18 mouse cellular contexts compared by ENCODE assay signal in the genomic region with DNA sequence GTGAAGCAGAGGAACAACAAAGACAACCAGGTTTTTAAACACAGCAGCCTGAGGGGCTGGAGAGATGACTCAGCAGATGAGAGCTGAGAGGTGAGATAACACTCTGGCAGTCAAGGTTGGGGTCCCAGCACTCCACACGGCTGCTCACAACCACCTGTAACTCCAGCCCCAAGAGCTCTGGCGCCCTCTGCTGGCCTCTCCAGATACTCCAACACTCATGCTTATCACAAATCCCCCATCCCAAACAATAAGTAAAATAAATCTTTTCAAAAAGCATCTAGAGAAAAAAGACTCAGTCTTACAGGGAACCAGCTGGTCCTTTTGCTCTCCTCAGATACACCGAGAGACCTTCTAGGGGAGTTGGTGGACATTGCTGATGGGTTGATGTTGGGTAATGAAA. TPM values are rescaled to one million over a fixed set of nuclear protein-coding genes. Genes with fewer than 3 reads are reported as not detected.
DNase-seq lines count a peak whose midpoint lies in the region; ATAC-seq and TF ChIP-seq lines count a peak whose summit lies in the region.
"Had no signal": no experiment of that assay in that cellular context is flagged by ENCODE, and none has a peak within 500 bp of the region (broad histone marks: within the 10 kb centered on the region; RNA-seq: fewer than 3 reads in every experiment).

No protein-coding gene starts in this region.

- TF ChIP-seq CTCF in hindbrain, postnatal 0 days (IDR thresholded peaks at IDR 0.05; ENCODE audit: low read depth), result peak; percentile 19; the same call in 1 of the 2 replicates
- peak; percentile 20; the same call in 1 of the 2 replicates for TF ChIP-seq CTCF in lung, embryonic 14.5 days (IDR thresholded peaks at IDR 0.05; ENCODE audit: low read depth)
- TF ChIP-seq CTCF in ES-Bruce4 (IDR thresholded peaks at IDR 0.05; ENCODE audit: low read depth, low read length), result peak; percentile 51
- peak; percentile 47; the same call in 1 of the 2 replicates for TF ChIP-seq CTCF in small intestine, adult 2 months (IDR thresholded peaks at IDR 0.05; ENCODE audit: extremely low read depth, insufficient read length, insufficient replicate concordance, low read depth, low read length)

- H3K4me2 ChIP-seq in hindbrain, postnatal 0 days (ENCODE audit: low read depth, low read length), result no peak overlapping the region
- no peak overlapping the region for H3K4me2 ChIP-seq in hindbrain, embryonic 12.5 days (replicated peaks)
- no peak overlapping the region for H3K4me2 ChIP-seq in lung, embryonic 14.5 days
- H3K4me2 ChIP-seq: heart, embryonic 15.5 days; hindbrain, embryonic 13.5 days had no signal

- H3K9ac ChIP-seq in hindbrain, postnatal 0 days (replicated peaks; ENCODE audit: low read length), result no peak overlapping the region
- H3K9ac ChIP-seq in hindbrain, embryonic 12.5 days, result no peak overlapping the region
- H3K9ac ChIP-seq in lung, embryonic 14.5 days, result no peak overlapping the region
- H3K9ac ChIP-seq in ES-Bruce4 (ENCODE audit: low read depth, poor library complexity, severe bottlenecking), result no peak overlapping the region
- H3K9ac ChIP-seq: heart, embryonic 15.5 days; hindbrain, embryonic 13.5 days had no signal

- H3K9me3 ChIP-seq in hindbrain, postnatal 0 days (ENCODE audit: low read length), result no peaks in the 10 kb centered on the region
- no peaks in the 10 kb centered on the region for H3K9me3 ChIP-seq in hindbrain, embryonic 12.5 days (replicated peaks)
- H3K9me3 ChIP-seq in lung, embryonic 14.5 days (ENCODE audit: low read depth, low read length), result no peaks in the 10 kb centered on the region
- H3K9me3 ChIP-seq in ES-Bruce4 (replicated peaks; ENCODE audit: control insufficient read depth, insufficient read depth, low read length, poor library complexity, severe bottlenecking), result no peaks in the 10 kb centered on the region
- H3K9me3 ChIP-seq: embryonic facial prominence, embryonic 10.5 days; hindbrain, embryonic 13.5 days; limb, embryonic 10.5 days had no signal

- no peaks in the 10 kb centered on the region for H3K27me3 ChIP-seq in hindbrain, postnatal 0 days (ENCODE audit: insufficient read depth, low read length)
- H3K27me3 ChIP-seq in hindbrain, embryonic 12.5 days, result no peaks in the 10 kb centered on the region
- no peaks in the 10 kb centered on the region for H3K27me3 ChIP-seq in lung, embryonic 14.5 days (ENCODE audit: insufficient read depth, low read length)
- no peaks in the 10 kb centered on the region for H3K27me3 ChIP-seq in ES-Bruce4 (ENCODE audit: control insufficient read depth, insufficient read depth, low read length, poor library complexity, severe bottlenecking)
- H3K27me3 ChIP-seq in small intestine, adult 2 months (ENCODE audit: control insufficient read depth, insufficient read depth, low read length), result no peaks in the 10 kb centered on the region
- H3K27me3 ChIP-seq: heart, embryonic 15.5 days; hindbrain, embryonic 13.5 days had no signal

- no peak for TF ChIP-seq EP300 in ES-Bruce4 (IDR thresholded peaks at IDR 0.05; ENCODE audit: insufficient read depth, low read depth, low read length)

- WGBS in hindbrain, postnatal 0 days, result 83% methylated on average over 3 of the region's 3 CpGs
- WGBS in hindbrain, embryonic 12.5 days, result 80% methylated on average over 3 of the region's 3 CpGs
- 73% methylated on average over 3 of the region's 3 CpGs for WGBS in lung, embryonic 14.5 days
- 83% methylated on average over 3 of the region's 3 CpGs for WGBS in small intestine, adult 2 months

- ATAC-seq in hindbrain, postnatal 0 days, result no peak
- ATAC-seq in hindbrain, embryonic 12.5 days (ENCODE audit: low FRiP score), result no peak
- ATAC-seq in lung, embryonic 14.5 days (ENCODE audit: insufficient read depth), result no peak
- ATAC-seq: Patski had no signal

- no peaks in the 10 kb centered on the region for H3K4me1 ChIP-seq in hindbrain, postnatal 0 days (ENCODE audit: insufficient read depth, low read length)
- H3K4me1 ChIP-seq in hindbrain, embryonic 12.5 days, result peaks cover 6% of the 10 kb centered on the region; the same call in 1 of the 2 replicates
- 0 out of 2 replicates have a peak, but pooled peaks cover 4% of the 10 kb centered on the region for H3K4me1 ChIP-seq in lung, embryonic 14.5 days (ENCODE audit: insufficient read depth)
- no peaks in the 10 kb centered on the region for H3K4me1 ChIP-seq in ES-Bruce4 (ENCODE audit: control insufficient read depth, insufficient read depth, low read length)
- peaks cover 20% of the 10 kb centered on the region for H3K4me1 ChIP-seq in small intestine, adult 2 months (ENCODE audit: control insufficient read depth, insufficient read depth, insufficient read length, low read length)
- H3K4me1 ChIP-seq: embryonic facial prominence, embryonic 10.5 days; limb, embryonic 10.5 days had no signal

- DNase-seq in hindbrain, postnatal 0 days (ENCODE audit: low spot score), result no peak
- no peak for DNase-seq in lung, embryonic 14.5 days
- DNase-seq in lung, postnatal 4 days, result no peak
- no peak for DNase-seq in urinary bladder, postnatal 4 days (ENCODE audit: low spot score in 2 of 2)
- DNase-seq in heart, adult 9 months (ENCODE audit: low spot score in 2 of 2), result no peak
- DNase-seq: adrenal gland, adult 2 months; cerebellum, adult 8-10 months; kidney, adult 9 months; right cerebral cortex, postnatal 14 days had no signal

- TF ChIP-seq POLR2A in ES-Bruce4 (IDR thresholded peaks at IDR 0.05; ENCODE audit: insufficient read depth, low read length), result no peak
- TF ChIP-seq POLR2A in small intestine, adult 2 months (IDR thresholded peaks at IDR 0.05; ENCODE audit: low read depth, low read length), result no peak

- H3K36me3 ChIP-seq in hindbrain, postnatal 0 days (ENCODE audit: insufficient read depth, low read length), result no peaks in the 10 kb centered on the region; the same call in 1 of the 2 replicates
- H3K36me3 ChIP-seq in hindbrain, embryonic 12.5 days, result no peaks in the 10 kb centered on the region
- no peaks in the 10 kb centered on the region for H3K36me3 ChIP-seq in lung, embryonic 14.5 days (ENCODE audit: insufficient read depth)
- H3K36me3 ChIP-seq in ES-Bruce4 (ENCODE audit: control insufficient read depth, insufficient read depth, low read length, poor library complexity, severe bottlenecking), result no peaks in the 10 kb centered on the region
- H3K36me3 ChIP-seq in small intestine, adult 2 months (ENCODE audit: control insufficient read depth, insufficient read depth, low read length), result no peaks in the 10 kb centered on the region
- H3K36me3 ChIP-seq: embryonic facial prominence, embryonic 10.5 days; heart, embryonic 15.5 days; hindbrain, embryonic 13.5 days; limb, embryonic 10.5 days had no signal

- H3K4me3 ChIP-seq in hindbrain, postnatal 0 days (ENCODE audit: low read length), result no peak overlapping the region
- H3K4me3 ChIP-seq in hindbrain, embryonic 12.5 days, result no peak overlapping the region
- H3K4me3 ChIP-seq in lung, embryonic 14.5 days (ENCODE audit: low read depth, low read length), result no peak overlapping the region
- no peak overlapping the region for H3K4me3 ChIP-seq in ES-Bruce4 (ENCODE audit: low read depth, low read length)
- no peak overlapping the region for H3K4me3 ChIP-seq in small intestine, adult 2 months (ENCODE audit: low read depth, low read length)
- H3K4me3 ChIP-seq: embryonic facial prominence, embryonic 10.5 days; heart, embryonic 15.5 days; hindbrain, embryonic 13.5 days; limb, embryonic 10.5 days had no signal

- H3K27ac ChIP-seq in hindbrain, postnatal 0 days, result no peak overlapping the region
- no peak overlapping the region for H3K27ac ChIP-seq in hindbrain, embryonic 12.5 days
- no peak overlapping the region for H3K27ac ChIP-seq in lung, embryonic 14.5 days (ENCODE audit: low read depth)
- no peak overlapping the region for H3K27ac ChIP-seq in ES-Bruce4 (ENCODE audit: insufficient read depth, low read length)
- H3K27ac ChIP-seq in small intestine, adult 2 months (ENCODE audit: insufficient read depth, low read depth, low read length), result no peak overlapping the region
- H3K27ac ChIP-seq: embryonic facial prominence, embryonic 10.5 days; heart, embryonic 15.5 days; hindbrain, embryonic 13.5 days; limb, embryonic 10.5 days had no signal

RNA-seq across cellular contexts. Expression of gene Myrip, which starts 52.7 kb away (rescaled TPM):
- 22.4 and 22.8 TPM in 2 replicates for total RNA-seq in hindbrain, postnatal 0 days (2014; rRNA removed)
- 7.0 and 7.5 TPM in 2 replicates for polyA plus RNA-seq in hindbrain, postnatal 0 days (2015; fragmentation: Nextera tagmentation; extraction: Ambion mirVana)
- polyA plus RNA-seq in hindbrain, embryonic 12.5 days (2016; fragmentation: Nextera tagmentation; extraction: Ambion mirVana), result 1.8 and 2.9 TPM in 2 replicates
- 0.09 and 0.18 TPM in 2 replicates for polyA plus RNA-seq in lung, embryonic 14.5 days (2014; fragmentation: Nextera tagmentation; extraction: Ambion mirVana)
- polyA plus RNA-seq in ES-Bruce4 (2011; ENCODE audit: insufficient read depth, insufficient read length, low read depth, missing spikeins), result 0.24 TPM in 1 of 2 replicates, not detected in the other
- polyA plus RNA-seq in small intestine, adult 2 months (2012; rRNA removed), result 1.0 and 1.7 TPM in 2 replicates
- polyA plus RNA-seq: C2C12; limb, embryonic 10.5 days had no signal
